Mouse (Mus musculus): ENCODE data around the gene Tnfrsf13b. TPM values are rescaled to one million over a fixed set of nuclear protein-coding genes. Genes with fewer than 3 reads are reported as not detected.
"Not testable (repeated sequence)": the region's sequence is repeated elsewhere in the genome, so short reads cannot be mapped to it uniquely, and the experiment has no call there.

Tnfrsf13b gene
- polyA plus RNA-seq, 1 experiment from 2014 or later = 3.3 TPM

GRCm38 (mm10) chr11:61174821-61175658, 48.5 kb downstream of the Tnfrsf13b start, which contains the start of gene Usp22:
TSS of gene Usp22 (minus strand) at chr11:61175055.
- peaks cover 3% of the 10 kb centered on the region for H3K4me1 ChIP-seq (replicated peaks; ENCODE audit: control insufficient read depth, insufficient read depth, low read length)
- H3K4me2 ChIP-seq (ENCODE audit: low read depth, low read length) = peak within 1 kb of the TSS; percentile 79
- WGBS = under 1% methylated on average over 68 of the region's 69 CpGs
- peak; percentile 98 for ATAC-seq (ENCODE audit: low read depth)
- H3K9me3 ChIP-seq (ENCODE audit: control insufficient read depth, low read length) = no peaks in the 10 kb centered on the region
- H3K27ac ChIP-seq (ENCODE audit: low read length) = peak within 1 kb of the TSS; percentile 99
- H3K9ac ChIP-seq (ENCODE audit: low read length) = peak within 1 kb of the TSS; percentile 99
- H3K27me3 ChIP-seq (ENCODE audit: control insufficient read depth, insufficient read depth, low read depth, low read length) = no peaks in the 10 kb centered on the region
- no peaks in the 10 kb centered on the region for H3K36me3 ChIP-seq (ENCODE audit: control insufficient read depth, insufficient read depth, low read length)
- peak within 1 kb of the TSS; percentile 100 for H3K4me3 ChIP-seq (ENCODE audit: low read length)

- ATAC-seq (ENCODE audit: low read depth) = no peak
- H3K4me2 ChIP-seq (ENCODE audit: low read depth, low read length) = no peak overlapping the region
- 72% methylated on average over 5 of the region's 5 CpGs for WGBS
- H3K4me3 ChIP-seq (ENCODE audit: low read length) = no peak overlapping the region
- H3K9ac ChIP-seq (ENCODE audit: low read length) = no peak overlapping the region
- H3K27me3 ChIP-seq (ENCODE audit: control insufficient read depth, insufficient read depth, low read depth, low read length) = no peaks in the 10 kb centered on the region
- H3K4me1 ChIP-seq (replicated peaks; ENCODE audit: control insufficient read depth, insufficient read depth, low read length) = peaks cover 3% of the 10 kb centered on the region
- no peaks in the 10 kb centered on the region for H3K9me3 ChIP-seq (ENCODE audit: control insufficient read depth, low read length)
- no peaks in the 10 kb centered on the region for H3K36me3 ChIP-seq (ENCODE audit: control insufficient read depth, insufficient read depth, low read length)
- H3K27ac ChIP-seq (ENCODE audit: low read length) = no peak overlapping the region
These were observed 49.2 kb downstream of the Tnfrsf13b start for GRCm38 (mm10) chr11:61175778-61176177.

GRCm38 (mm10) chr11:61176321-61176720, 49.8 kb downstream of the Tnfrsf13b start:
- no peak overlapping the region for H3K4me2 ChIP-seq (ENCODE audit: low read depth, low read length)
- WGBS = 81% methylated on average over 1 of the region's 1 CpGs
- H3K4me1 ChIP-seq (replicated peaks; ENCODE audit: control insufficient read depth, insufficient read depth, low read length) = peaks cover 3% of the 10 kb centered on the region
- no peaks in the 10 kb centered on the region for H3K27me3 ChIP-seq (ENCODE audit: control insufficient read depth, insufficient read depth, low read depth, low read length)
- no peak for ATAC-seq (ENCODE audit: low read depth)
- H3K36me3 ChIP-seq (ENCODE audit: control insufficient read depth, insufficient read depth, low read length) = no peaks in the 10 kb centered on the region
- H3K27ac ChIP-seq (ENCODE audit: low read length) = no peak overlapping the region
- H3K9ac ChIP-seq (ENCODE audit: low read length) = no peak overlapping the region
- H3K4me3 ChIP-seq (ENCODE audit: low read length) = no peak overlapping the region
- H3K9me3 ChIP-seq (ENCODE audit: control insufficient read depth, low read length) = no peaks in the 10 kb centered on the region

- WGBS = 85% methylated on average over 3 of the region's 3 CpGs
- Histone ChIP-seq H3K4me1 (replicated peaks; ENCODE audit: control insufficient read depth, insufficient read depth, low read length) (no peaks in the 10 kb centered on the region), H3K9me3 (ENCODE audit: control insufficient read depth, low read length) (no peaks in the 10 kb centered on the region), H3K27me3 (ENCODE audit: control insufficient read depth, insufficient read depth, low read depth, low read length) (no peaks in the 10 kb centered on the region), H3K9ac (ENCODE audit: low read length) (no peak overlapping the region), H3K4me2 (ENCODE audit: low read depth, low read length) (no peak overlapping the region), H3K27ac (ENCODE audit: low read length) (no peak overlapping the region), H3K36me3 (ENCODE audit: control insufficient read depth, insufficient read depth, low read length) (no peaks in the 10 kb centered on the region), H3K4me3 (ENCODE audit: low read length) (no peak overlapping the region)
- no peak for ATAC-seq (ENCODE audit: low read depth)
These were observed 53.8 kb downstream of the Tnfrsf13b start for GRCm38 (mm10) chr11:61180361-61180760.

- no peaks in the 10 kb centered on the region for H3K36me3 ChIP-seq (ENCODE audit: control insufficient read depth, insufficient read depth, low read length)
- H3K4me1 ChIP-seq (replicated peaks; ENCODE audit: control insufficient read depth, insufficient read depth, low read length) = no peaks in the 10 kb centered on the region
- no peak for ATAC-seq (ENCODE audit: low read depth)
- no peak overlapping the region for H3K27ac ChIP-seq (ENCODE audit: low read length)
- no peaks in the 10 kb centered on the region for H3K9me3 ChIP-seq (ENCODE audit: control insufficient read depth, low read length)
- H3K27me3 ChIP-seq (ENCODE audit: control insufficient read depth, insufficient read depth, low read depth, low read length) = no peaks in the 10 kb centered on the region
- no peak overlapping the region for H3K9ac ChIP-seq (ENCODE audit: low read length)
- no peak overlapping the region for H3K4me3 ChIP-seq (ENCODE audit: low read length)
- H3K4me2 ChIP-seq (ENCODE audit: low read depth, low read length) = no peak overlapping the region
These were observed 55.1 kb downstream of the Tnfrsf13b start for GRCm38 (mm10) chr11:61181624-61182023.

- Histone ChIP-seq H3K27ac (ENCODE audit: low read length) (no peak overlapping the region), H3K4me2 (ENCODE audit: low read depth, low read length) (no peak overlapping the region), H3K4me1 (replicated peaks; ENCODE audit: control insufficient read depth, insufficient read depth, low read length) (no peaks in the 10 kb centered on the region), H3K36me3 (ENCODE audit: control insufficient read depth, insufficient read depth, low read length) (no peaks in the 10 kb centered on the region), H3K9ac (ENCODE audit: low read length) (no peak overlapping the region), H3K4me3 (ENCODE audit: low read length) (no peak overlapping the region), H3K9me3 (ENCODE audit: control insufficient read depth, low read length) (no peaks in the 10 kb centered on the region), H3K27me3 (ENCODE audit: control insufficient read depth, insufficient read depth, low read depth, low read length) (no peaks in the 10 kb centered on the region)
- 65% methylated on average over 1 of the region's 1 CpGs for WGBS
- no peak for ATAC-seq (ENCODE audit: low read depth)
These were observed 57.3 kb downstream of the Tnfrsf13b start for GRCm38 (mm10) chr11:61183820-61184219.

GRCm38 (mm10) chr11:61190776-61191175, 64.2 kb downstream of the Tnfrsf13b start:
- Histone ChIP-seq H3K4me1 (replicated peaks; ENCODE audit: control insufficient read depth, insufficient read depth, low read length) (no peaks in the 10 kb centered on the region), H3K9me3 (ENCODE audit: control insufficient read depth, low read length) (no peaks in the 10 kb centered on the region), H3K4me2 (ENCODE audit: low read depth, low read length) (no peak overlapping the region), H3K4me3 (ENCODE audit: low read length) (no peak overlapping the region), H3K9ac (ENCODE audit: low read length) (no peak overlapping the region), H3K27me3 (ENCODE audit: control insufficient read depth, insufficient read depth, low read depth, low read length) (no peaks in the 10 kb centered on the region), H3K27ac (ENCODE audit: low read length) (no peak overlapping the region), H3K36me3 (ENCODE audit: control insufficient read depth, insufficient read depth, low read length) (no peaks in the 10 kb centered on the region)
- no peak for ATAC-seq (ENCODE audit: low read depth)
- WGBS = 66% methylated on average over 2 of the region's 2 CpGs

- not testable (repeated sequence) for H3K9me3 ChIP-seq (ENCODE audit: control insufficient read depth, low read length); H3K27me3 ChIP-seq (ENCODE audit: control insufficient read depth, insufficient read depth, low read depth, low read length); H3K4me3 ChIP-seq (ENCODE audit: low read length); H3K9ac ChIP-seq (ENCODE audit: low read length); H3K36me3 ChIP-seq (ENCODE audit: control insufficient read depth, insufficient read depth, low read length); H3K4me2 ChIP-seq (ENCODE audit: low read depth, low read length); H3K27ac ChIP-seq (ENCODE audit: low read length); H3K4me1 ChIP-seq (replicated peaks; ENCODE audit: control insufficient read depth, insufficient read depth, low read length); ATAC-seq (ENCODE audit: low read depth)
- WGBS = 96% methylated on average over 6 of the region's 10 CpGs
These were observed 65.6 kb downstream of the Tnfrsf13b start for GRCm38 (mm10) chr11:61192123-61192522.

GRCm38 (mm10) chr11:61192779-61193178, 66.2 kb downstream of the Tnfrsf13b start:
- WGBS = 91% methylated on average over 2 of the region's 2 CpGs
- Histone ChIP-seq H3K27ac (ENCODE audit: low read length) (no peak overlapping the region), H3K4me1 (replicated peaks; ENCODE audit: control insufficient read depth, insufficient read depth, low read length) (no peaks in the 10 kb centered on the region; the same call in 1 of the 2 replicates), H3K4me3 (ENCODE audit: low read length) (no peak overlapping the region), H3K36me3 (ENCODE audit: control insufficient read depth, insufficient read depth, low read length) (no peaks in the 10 kb centered on the region), H3K9me3 (ENCODE audit: control insufficient read depth, low read length) (no peaks in the 10 kb centered on the region), H3K9ac (ENCODE audit: low read length) (no peak overlapping the region), H3K4me2 (ENCODE audit: low read depth, low read length) (no peak overlapping the region), H3K27me3 (ENCODE audit: control insufficient read depth, insufficient read depth, low read depth, low read length) (no peaks in the 10 kb centered on the region)
- no peak for ATAC-seq (ENCODE audit: low read depth)

All from lung, embryonic 16.5 days (tissue).